Mouse (Mus musculus) intestine, embryonic 14.5 days (tissue): ENCODE data around the gene Rab3ip. TPM values are rescaled to one million over a fixed set of nuclear protein-coding genes. Genes with fewer than 3 reads are reported as not detected.

Experiments
- ATAC-seq: fragments of 200-750 bp; cut with Nextera tagmentation; replicated peaks from 2 replicates; pipeline ENCODE4 v1.8.0; 2017; ENCODE audit warnings: low read depth, moderate number of reproducible peaks, moderate TSS enrichment, moderate library complexity; ENCODE audit not compliant: low FRiP score, low TSS enrichment
- DNase-seq: peaks from one replicate; pipeline ENCODE4 v3.0.0-alpha.2; 2018; ENCODE audit warnings: low spot score
- H3K27ac ChIP-seq: fragments of 300-500 bp; sonication (generic); 2 replicates; pipeline ENCODE4 v1.5.1; 2014; ENCODE audit warnings: low read depth, mild to moderate bottlenecking, control low read depth
- H3K27me3 ChIP-seq: fragments of 300-500 bp; sonication (generic); replicated peaks from 2 replicates; pipeline ENCODE4 v1.6.1; 2014; ENCODE audit warnings: low read length, control low read depth; ENCODE audit not compliant: control insufficient read depth, insufficient read depth
- H3K36me3 ChIP-seq: fragments of 300-500 bp; sonication (generic); 2 replicates; pipeline ENCODE4 v1.6.1; 2014; ENCODE audit warnings: low read length, control low read depth; ENCODE audit not compliant: control insufficient read depth, insufficient read depth
- H3K4me1 ChIP-seq: fragments of 300-500 bp; sonication (generic); replicated peaks from 2 replicates; pipeline ENCODE4 v1.6.1; 2014; ENCODE audit warnings: low read length, control low read depth, mixed read lengths; ENCODE audit not compliant: control insufficient read depth, insufficient read depth
- H3K4me2 ChIP-seq: fragments of 300-500 bp; sonication (generic); 2 replicates; pipeline ENCODE4 v1.6.1; 2014; ENCODE audit warnings: low read length
- H3K4me3 ChIP-seq: fragments of 300-500 bp; sonication (generic); 2 replicates; pipeline ENCODE4 v1.5.1; 2014; ENCODE audit warnings: low read depth, low read length, control low read depth, mixed read lengths
- H3K9ac ChIP-seq: fragments of 300-500 bp; sonication (generic); 2 replicates; pipeline ENCODE4 v1.6.1; 2014; ENCODE audit warnings: mild to moderate bottlenecking, low read length
- H3K9me3 ChIP-seq: fragments of 300-500 bp; sonication (generic); 2 replicates; pipeline ENCODE4 v1.6.1; 2016; ENCODE audit warnings: low read length, control low read depth; ENCODE audit not compliant: control insufficient read depth
- WGBS: fragments of 180-500 bp; shearing (Covaris S2); extraction: QIAGEN DNeasy Blood & Tissue Kit; methylation state at CpG from one replicate; pipeline ENCODE4 v1.1.7; 2014; 5-methylcytosine and 5-hydroxymethylcytosine counted together
- polyA plus RNA-seq: library from polyadenylated mRNA; unstranded; fragments of >200 nt; fragmentation: Nextera tagmentation; extraction: Ambion mirVana; gene quantifications from 2 replicates; pipeline ENCODE4 v1.2.1, GENCODE M21; 2014

Gene Rab3ip
- polyA plus RNA-seq, 1 experiment from 2014 or later: 30.7 TPM

DNA sequence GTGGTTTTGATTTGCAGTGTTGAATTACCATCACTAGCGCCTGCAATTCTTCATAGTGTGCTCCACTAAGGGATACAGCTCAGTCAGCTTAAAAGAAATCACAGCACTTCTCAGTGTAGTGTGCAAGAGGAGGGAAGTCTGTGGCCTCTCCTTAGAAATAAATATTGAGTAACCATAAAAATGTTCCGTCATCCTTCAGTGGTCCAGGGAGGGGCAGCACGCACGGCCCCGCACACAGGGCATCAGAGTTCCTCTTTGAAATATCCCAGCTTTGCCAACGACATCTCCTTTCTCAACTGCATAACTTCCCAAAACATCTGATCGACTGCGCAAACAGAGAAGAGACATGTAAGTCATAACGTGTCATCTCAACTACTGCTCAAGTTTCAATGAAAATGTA is 43.8 kb downstream of the Rab3ip start:
- DNase-seq: no peak
- no peaks in the 10 kb centered on the region for H3K4me1 ChIP-seq
- H3K9me3 ChIP-seq: no peaks in the 10 kb centered on the region
- H3K4me2 ChIP-seq: no peak overlapping the region
- H3K36me3 ChIP-seq: peaks cover 46% of the 10 kb centered on the region
- ATAC-seq: no peak
- no peak overlapping the region for H3K9ac ChIP-seq
- no peaks in the 10 kb centered on the region for H3K27me3 ChIP-seq
- H3K27ac ChIP-seq: no peak overlapping the region
- WGBS: 87% methylated on average over 9 of the region's 9 CpGs
- H3K4me3 ChIP-seq: no peak overlapping the region

DNA sequence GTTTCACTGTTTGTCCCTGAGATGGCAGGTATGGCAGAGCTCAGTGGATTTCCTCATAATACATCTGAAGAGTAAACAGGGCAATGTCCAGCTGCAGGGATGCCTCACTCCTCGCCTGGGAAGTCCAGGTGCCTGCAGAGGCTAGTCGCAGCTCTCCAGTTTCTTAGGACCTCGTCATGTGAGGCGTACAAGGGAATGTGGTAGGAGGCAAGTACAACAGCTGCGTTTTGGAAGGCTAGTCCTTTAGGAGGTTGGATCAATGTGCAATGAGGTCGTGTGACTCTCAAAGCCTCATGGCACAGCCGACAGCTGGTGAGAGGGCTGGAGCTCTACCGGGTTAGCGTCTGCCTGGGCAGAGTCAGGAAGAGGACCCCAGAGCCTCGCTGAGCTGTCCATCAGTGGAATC is 46.1 kb downstream of the Rab3ip start:
- H3K27ac ChIP-seq: no peak overlapping the region
- no peaks in the 10 kb centered on the region for H3K27me3 ChIP-seq
- H3K9me3 ChIP-seq: no peaks in the 10 kb centered on the region
- no peak overlapping the region for H3K4me3 ChIP-seq
- no peak overlapping the region for H3K9ac ChIP-seq
- H3K36me3 ChIP-seq: peaks cover 30% of the 10 kb centered on the region
- ATAC-seq (no peak), DNase-seq (no peak)
- H3K4me1 ChIP-seq: no peaks in the 10 kb centered on the region
- H3K4me2 ChIP-seq: no peak overlapping the region
- WGBS: 88% methylated on average over 10 of the region's 10 CpGs

DNA sequence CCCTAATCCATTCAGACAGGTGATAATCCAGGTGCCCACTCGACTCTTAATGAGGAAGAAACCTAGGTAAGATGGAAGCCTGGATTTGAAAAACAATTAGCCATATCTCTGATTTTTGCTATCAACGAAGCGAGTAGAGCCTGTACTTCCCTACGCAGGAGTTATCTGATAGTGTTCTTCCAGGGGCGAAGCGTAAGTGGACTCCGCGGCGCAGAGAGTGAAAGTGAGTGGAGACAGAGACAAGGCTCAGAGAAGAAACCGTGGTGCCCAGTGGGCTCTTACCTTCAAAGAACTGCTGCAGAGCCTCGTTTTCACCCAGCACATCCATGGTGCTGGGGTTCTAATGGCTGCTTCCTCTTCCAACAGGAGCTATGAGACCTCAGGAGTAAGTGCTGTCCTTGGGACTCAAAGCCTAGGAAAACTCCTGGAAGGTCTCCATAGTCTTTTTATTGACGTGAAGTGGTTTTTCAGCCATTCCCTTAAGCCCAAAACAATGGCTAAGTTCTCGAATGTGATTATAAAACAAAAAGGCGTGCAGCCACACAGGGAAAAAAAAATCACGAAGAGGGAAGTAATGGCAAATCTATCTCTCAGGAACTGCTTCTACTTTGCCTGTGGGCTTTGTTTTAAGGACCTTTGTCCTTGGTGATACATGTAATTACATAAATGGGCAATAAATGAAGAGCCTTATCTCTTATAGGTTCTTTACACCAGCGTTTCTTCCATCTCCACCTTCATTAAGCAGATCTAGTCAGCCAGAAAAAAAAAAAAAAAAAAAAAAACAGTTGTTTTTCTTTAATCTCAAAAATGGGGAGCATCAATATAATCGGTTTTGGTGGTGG is 54.0 kb downstream of the Rab3ip start, which contains the start of gene Myrfl:
Gene Myrfl (minus strand): TSS at position 584 of the 842 bp plus-strand sequence.
- Histone ChIP-seq H3K9me3 (no peaks in the 10 kb centered on the region), H3K4me2 (peak within 1 kb of the TSS; percentile 24), H3K36me3 (no peaks in the 10 kb centered on the region), H3K4me1 (no peaks in the 10 kb centered on the region), H3K4me3 (no peak within 1 kb of the TSS), H3K27me3 (no peaks in the 10 kb centered on the region), H3K27ac (peak within 1 kb of the TSS; percentile 54; the same call in 1 of the 2 replicates), H3K9ac (no peak within 1 kb of the TSS)
- DNase-seq: no peak
- no peak for ATAC-seq
- WGBS: 73% methylated on average over 17 of the region's 17 CpGs

DNA sequence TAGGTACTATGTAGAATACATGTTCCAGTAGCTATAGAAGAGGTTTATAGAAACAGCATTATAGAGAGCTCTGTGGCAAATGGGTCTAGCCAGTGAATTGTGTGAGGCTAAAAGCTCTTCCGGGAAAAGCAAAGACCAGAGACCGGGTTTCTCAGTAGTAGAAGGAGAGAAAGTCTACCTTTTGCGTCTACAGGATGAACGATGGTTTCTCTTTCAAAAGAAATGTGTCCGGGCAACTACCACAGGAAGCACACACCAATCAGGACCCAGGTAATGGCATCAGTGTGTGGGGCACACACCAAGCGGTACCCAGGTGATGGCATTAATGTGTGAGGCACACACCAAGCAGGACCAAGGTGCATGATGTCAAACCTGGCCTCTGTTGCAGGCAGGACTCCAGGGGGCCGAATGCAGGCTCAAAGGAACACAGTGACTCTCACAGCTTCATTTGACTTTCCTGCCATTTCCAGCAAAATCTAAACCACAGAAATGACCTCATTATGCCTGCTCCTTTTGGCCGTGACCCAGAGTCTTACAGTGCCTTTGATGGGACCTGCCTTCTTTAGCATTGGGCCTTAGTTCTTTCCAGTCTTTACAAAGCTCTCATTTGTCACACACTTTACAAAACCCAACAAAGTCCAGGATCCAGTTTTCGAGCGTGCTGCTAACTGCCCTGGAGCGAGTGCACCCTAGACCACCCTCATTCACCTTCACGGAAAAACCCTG is 55.3 kb downstream of the Rab3ip start:
- Histone ChIP-seq H3K4me3 (no peak overlapping the region), H3K36me3 (no peaks in the 10 kb centered on the region), H3K4me2 (no peak overlapping the region), H3K27ac (no peak overlapping the region), H3K27me3 (no peaks in the 10 kb centered on the region), H3K4me1 (no peaks in the 10 kb centered on the region), H3K9me3 (no peaks in the 10 kb centered on the region), H3K9ac (no peak overlapping the region)
- DNase-seq (no peak), ATAC-seq (no peak)
- WGBS: 91% methylated on average over 12 of the region's 12 CpGs

DNA sequence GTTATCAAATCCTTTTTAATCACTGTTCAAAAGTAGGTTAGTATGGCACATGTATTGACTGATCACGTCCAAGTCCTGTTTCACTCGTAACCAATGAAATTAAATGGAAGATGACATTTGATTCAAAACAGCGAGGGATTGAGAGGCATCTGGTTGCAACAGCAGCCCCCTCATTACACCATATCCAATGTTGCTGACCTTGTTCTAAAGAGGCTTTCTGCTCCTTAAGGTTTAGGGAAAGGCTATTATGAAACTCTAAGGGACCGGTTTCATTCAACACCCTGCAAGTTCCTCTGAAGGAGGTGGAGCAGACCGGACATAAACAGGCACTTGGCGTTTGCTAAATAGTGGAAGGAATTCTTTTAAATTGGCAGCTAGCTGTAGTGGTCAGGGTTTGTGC is 56.0 kb downstream of the Rab3ip start:
- Histone ChIP-seq H3K36me3 (no peaks in the 10 kb centered on the region), H3K9me3 (no peaks in the 10 kb centered on the region), H3K27me3 (no peaks in the 10 kb centered on the region), H3K27ac (no peak overlapping the region), H3K4me1 (no peaks in the 10 kb centered on the region), H3K9ac (no peak overlapping the region), H3K4me3 (no peak overlapping the region), H3K4me2 (no peak overlapping the region)
- no peak for ATAC-seq
- no peak for DNase-seq
- 79% methylated on average over 6 of the region's 6 CpGs for WGBS

DNA sequence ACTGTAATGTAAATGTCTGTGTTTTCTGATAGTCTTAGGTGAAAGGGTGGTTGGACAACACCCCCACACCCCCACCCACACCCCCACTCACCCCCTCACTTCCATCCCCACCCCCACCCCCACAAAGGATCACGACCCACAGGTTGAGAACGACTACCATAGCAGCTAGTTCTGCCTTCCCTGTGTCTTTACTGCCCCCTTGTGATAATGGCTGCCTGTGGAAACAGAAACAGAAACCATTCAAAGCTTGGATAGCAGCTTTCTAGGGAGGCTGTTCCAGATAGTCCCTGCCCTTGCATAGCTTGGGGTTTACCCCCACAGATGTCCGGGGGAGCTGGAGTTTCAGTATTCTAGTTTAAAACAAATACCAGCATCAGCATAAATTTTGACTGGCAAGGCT is 56.8 kb downstream of the Rab3ip start:
- Histone ChIP-seq H3K9me3 (no peaks in the 10 kb centered on the region), H3K4me2 (no peak overlapping the region), H3K36me3 (no peaks in the 10 kb centered on the region), H3K4me1 (no peaks in the 10 kb centered on the region), H3K4me3 (no peak overlapping the region), H3K9ac (no peak overlapping the region), H3K27ac (no peak overlapping the region), H3K27me3 (no peaks in the 10 kb centered on the region)
- DNase-seq (no peak), ATAC-seq (no peak)
- WGBS: 19% methylated on average over 3 of the region's 3 CpGs

DNA sequence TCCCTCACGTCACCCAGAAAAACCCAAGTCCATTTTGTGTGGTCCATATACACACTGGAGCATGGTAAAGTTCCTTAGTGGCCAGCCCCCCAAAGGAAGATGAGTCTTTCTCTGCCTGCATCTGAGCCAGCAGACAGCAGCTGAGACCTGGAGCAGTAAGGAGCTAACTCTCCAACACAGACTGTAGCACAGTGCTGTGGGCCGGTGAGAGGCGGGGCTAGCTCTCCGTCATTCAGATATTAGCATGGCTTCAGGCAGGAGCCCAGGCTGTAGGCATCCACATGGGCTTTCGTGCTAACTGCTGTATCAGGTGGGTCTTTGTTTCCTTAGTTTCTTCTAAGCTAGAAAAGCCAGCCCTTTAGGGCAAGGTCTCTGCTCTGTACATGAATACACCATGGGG is 60.0 kb downstream of the Rab3ip start:
- ATAC-seq: no peak

DNA sequence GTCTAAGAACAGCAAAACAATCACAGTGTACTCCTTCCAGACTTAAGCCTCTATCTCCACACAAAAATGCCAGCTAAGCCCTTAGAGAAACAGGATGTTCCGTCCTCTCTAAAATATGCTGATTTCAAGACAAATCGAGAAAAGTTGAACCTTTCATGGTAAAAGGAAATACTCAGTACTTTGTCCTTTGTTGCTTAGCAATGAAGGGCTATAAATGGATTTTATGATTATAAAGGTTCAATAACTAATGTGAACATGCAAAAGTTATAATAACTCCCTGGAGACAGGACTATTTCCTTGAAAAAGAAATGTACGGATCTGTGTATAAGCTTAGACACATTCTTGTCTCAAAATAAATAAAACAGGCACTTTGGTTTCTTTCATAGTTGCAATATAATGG is 66.0 kb downstream of the Rab3ip start:
- WGBS: 62% methylated on average over 3 of the region's 3 CpGs
- Histone ChIP-seq H3K4me2 (no peak overlapping the region), H3K9ac (no peak overlapping the region), H3K27me3 (no peaks in the 10 kb centered on the region), H3K9me3 (no peaks in the 10 kb centered on the region), H3K27ac (no peak overlapping the region), H3K4me3 (no peak overlapping the region), H3K36me3 (no peaks in the 10 kb centered on the region), H3K4me1 (no peaks in the 10 kb centered on the region)
- ATAC-seq (no peak), DNase-seq (no peak)

More for the DNA sequence above, 60.0 kb downstream of the Rab3ip start:
- Histone ChIP-seq H3K4me3 (no peak overlapping the region), H3K27me3 (no peaks in the 10 kb centered on the region), H3K4me1 (no peaks in the 10 kb centered on the region), H3K9ac (no peak overlapping the region), H3K36me3 (no peaks in the 10 kb centered on the region), H3K9me3 (no peaks in the 10 kb centered on the region), H3K4me2 (no peak overlapping the region), H3K27ac (no peak overlapping the region)
- no peak for DNase-seq
- WGBS: 53% methylated on average over 5 of the region's 5 CpGs
